Mouse (Mus musculus) brown adipose tissue, adult 24 weeks (tissue): ENCODE measurements around the gene Klhl2. TPM values are rescaled to one million over a fixed set of nuclear protein-coding genes. Genes with fewer than 3 reads are reported as not detected.

Source experiments
- H3K27ac ChIP-seq: fragments of 200-500 bp; replicated peaks from 2 replicates; pipeline ENCODE4 v1.5.1; 2012; ENCODE audit warnings: low read depth, mild to moderate bottlenecking, low read length
- H3K4me1 ChIP-seq: fragments of 200-500 bp; 2 replicates; pipeline ENCODE4 v1.6.1; 2012; ENCODE audit warnings: low read length, mixed read lengths; ENCODE audit not compliant: control insufficient read depth, insufficient read depth, insufficient read length
- H3K4me3 ChIP-seq: fragments of 200-500 bp; 2 replicates; pipeline ENCODE4 v1.5.1; 2012; ENCODE audit warnings: low read depth, mild to moderate bottlenecking, low read length, moderate library complexity; ENCODE audit not compliant: insufficient read depth
- polyA plus RNA-seq: library from polyadenylated mRNA; stranded (reverse); fragments of >200 nt; gene quantifications from 2 replicates; pipeline ENCODE4 v1.2.4, GENCODE M21; 2012; ENCODE audit not compliant: missing spikeins, insufficient read depth, insufficient read length

Klhl2 gene
- polyA plus RNA-seq, 1 experiment, result 21.9 TPM

GRCm38 (mm10) chr8:64726190-64726695 is 123.6 kb downstream of the Klhl2 start:
- Histone ChIP-seq H3K27ac (no peak overlapping the region), H3K4me3 (no peak overlapping the region), H3K4me1 (no peaks in the 10 kb centered on the region)

GRCm38 (mm10) chr8:64723206-64723605 is 126.6 kb downstream of the Klhl2 start:
- Histone ChIP-seq H3K4me1 (no peaks in the 10 kb centered on the region), H3K4me3 (no peak overlapping the region), H3K27ac (no peak overlapping the region)

GRCm38 (mm10) chr8:64717868-64718267 is 131.9 kb downstream of the Klhl2 start:
- H3K4me1 ChIP-seq, result no peaks in the 10 kb centered on the region
- no peak overlapping the region for H3K4me3 ChIP-seq
- H3K27ac ChIP-seq, result no peak overlapping the region

- H3K4me3 ChIP-seq, result no peak overlapping the region
- H3K4me1 ChIP-seq, result no peaks in the 10 kb centered on the region
- no peak overlapping the region for H3K27ac ChIP-seq
Measured at GRCm38 (mm10) chr8:64712499-64712898, 137.3 kb downstream of the Klhl2 start.

- Histone ChIP-seq H3K4me1 (no peaks in the 10 kb centered on the region), H3K27ac (no peak overlapping the region), H3K4me3 (no peak overlapping the region)
Measured at GRCm38 (mm10) chr8:64711544-64711943, 138.3 kb downstream of the Klhl2 start.

GRCm38 (mm10) chr8:64707481-64707880 is 142.3 kb downstream of the Klhl2 start:
- H3K27ac ChIP-seq, result no peak overlapping the region
- H3K4me1 ChIP-seq, result no peaks in the 10 kb centered on the region

GRCm38 (mm10) chr8:64703191-64703590 is 146.6 kb downstream of the Klhl2 start:
- H3K4me1 ChIP-seq, result no peaks in the 10 kb centered on the region
- H3K4me3 ChIP-seq, result no peak overlapping the region
- H3K27ac ChIP-seq, result no peak overlapping the region

More at GRCm38 (mm10) chr8:64707481-64707880, 142.3 kb downstream of the Klhl2 start:
- no peak overlapping the region for H3K4me3 ChIP-seq

GRCm38 (mm10) chr8:64692651-64693201 is 157.1 kb downstream of the Klhl2 start, which contains the start of gene Cpe:
Gene Cpe (minus strand): TSS chr8:64693054.
- Histone ChIP-seq H3K4me1 (peaks cover 3% of the 10 kb centered on the region; the same call in 1 of the 2 replicates), H3K4me3 (peak within 1 kb of the TSS; percentile 49), H3K27ac (no peak within 1 kb of the TSS)

- H3K27ac ChIP-seq, result no peak overlapping the region
- peaks cover 3% of the 10 kb centered on the region; the same call in 1 of the 2 replicates for H3K4me1 ChIP-seq
- peak overlapping the region; percentile 49 for H3K4me3 ChIP-seq
Measured at GRCm38 (mm10) chr8:64691591-64692401, 158.0 kb downstream of the Klhl2 start.

GRCm38 (mm10) chr8:64690845-64691244 is 159.0 kb downstream of the Klhl2 start:
- H3K4me3 ChIP-seq, result no peak overlapping the region
- no peak overlapping the region for H3K27ac ChIP-seq
- H3K4me1 ChIP-seq, result peaks cover 3% of the 10 kb centered on the region; the same call in 1 of the 2 replicates

- peaks cover 3% of the 10 kb centered on the region; the same call in 1 of the 2 replicates for H3K4me1 ChIP-seq
- H3K4me3 ChIP-seq, result no peak overlapping the region
- H3K27ac ChIP-seq, result no peak overlapping the region
Measured at GRCm38 (mm10) chr8:64690306-64690705, 159.5 kb downstream of the Klhl2 start.

Other genes starting within 250 kb of the Klhl2 start
- gene Cpe, start 157.0 kb downstream of the Klhl2 start, polyA plus RNA-seq, result 16.1 and 20.4 TPM in 2 replicates
- 26.9 and 48.0 TPM in 2 replicates for gene Msmo1, start 116.2 kb downstream of the Klhl2 start, polyA plus RNA-seq
- gene Tmem192, start 97.2 kb upstream of the Klhl2 start, polyA plus RNA-seq, result 29.4 and 47.0 TPM in 2 replicates
- not detected in 2 replicates for gene Trim75, start 137.8 kb upstream of the Klhl2 start, polyA plus RNA-seq
- gene Trim61, start 168.5 kb upstream of the Klhl2 start, polyA plus RNA-seq, result not detected in 2 replicates
- not detected in 2 replicates for gene Trim60, start 168.6 kb upstream of the Klhl2 start, polyA plus RNA-seq
- gene Apela, start 187.3 kb upstream of the Klhl2 start, polyA plus RNA-seq, result not detected in 2 replicates
- gene Gm10663, start 225.0 kb upstream of the Klhl2 start, polyA plus RNA-seq, result not detected in 2 replicates